Mouse (Mus musculus): Measurements from ENCODE around the gene Islr2. TPM values are rescaled to one million over a fixed set of nuclear protein-coding genes. Genes with fewer than 3 reads are reported as not detected.

Islr2 gene
- polyA plus RNA-seq, 1 experiment: 0.15 TPM

GRCm38 (mm10) chr9:58153095-58153494 is 51.0 kb downstream of the Islr2 start:
- DNase-seq (ENCODE audit: low spot score): no peak

GRCm38 (mm10) chr9:58150733-58151361 is 53.3 kb downstream of the Islr2 start:
- no peak for DNase-seq (ENCODE audit: low spot score)

- DNase-seq (ENCODE audit: low spot score): no peak
Measured at GRCm38 (mm10) chr9:58148806-58149205, 55.3 kb downstream of the Islr2 start.

Other genes starting within 250 kb of the Islr2 start
- gene Cyp11a1, start 197.9 kb downstream of the Islr2 start, polyA plus RNA-seq (2012; rRNA removed): 0.36 and 0.37 TPM in 2 replicates
- 0.50 and 0.63 TPM in 2 replicates for gene Stra6, start 140.5 kb downstream of the Islr2 start, polyA plus RNA-seq (2012; rRNA removed)
- 0.06 and 0.09 TPM in 2 replicates for gene Ccdc33, start 85.5 kb downstream of the Islr2 start, polyA plus RNA-seq (2012; rRNA removed)
- gene Islr, start within 50 bp of the Islr2 start, polyA plus RNA-seq (2012; rRNA removed): 137 and 139 TPM in 2 replicates
- 14.2 and 21.8 TPM in 2 replicates for gene Pml, start 45.5 kb upstream of the Islr2 start, polyA plus RNA-seq (2012; rRNA removed)
- gene Stoml1, start 48.8 kb upstream of the Islr2 start, polyA plus RNA-seq (2012; rRNA removed): 60.9 and 66.9 TPM in 2 replicates
- gene Loxl1, start 108.9 kb upstream of the Islr2 start, polyA plus RNA-seq (2012; rRNA removed): 56.0 and 68.7 TPM in 2 replicates
- gene Tbc1d21, start 166.1 kb upstream of the Islr2 start, polyA plus RNA-seq (2012; rRNA removed): not detected in 2 replicates